Mouse (Mus musculus) thymus, adult 2 months (tissue): ENCODE measurements around the gene Myo15b.

Experiments used
- CTCF ChIP-seq: fragments of 200-500 bp; IDR thresholded peaks from 2 replicates; pipeline ENCODE4 v1.5.1; 2012; ENCODE audit warnings: mild to moderate bottlenecking, control low read depth, low read length, moderate library complexity, borderline replicate concordance; ENCODE audit not compliant: control insufficient read depth, poor library complexity, insufficient read depth; ENCODE audit errors: extremely low read depth
- POLR2A ChIP-seq: fragments of 200-500 bp; IDR thresholded peaks from 2 replicates; pipeline ENCODE4 v1.6.1; 2012; ENCODE audit warnings: mild to moderate bottlenecking, low read length, control low read depth, moderate library complexity; ENCODE audit not compliant: control insufficient read depth, poor library complexity, insufficient read depth; ENCODE audit errors: extremely low read depth

DNA sequence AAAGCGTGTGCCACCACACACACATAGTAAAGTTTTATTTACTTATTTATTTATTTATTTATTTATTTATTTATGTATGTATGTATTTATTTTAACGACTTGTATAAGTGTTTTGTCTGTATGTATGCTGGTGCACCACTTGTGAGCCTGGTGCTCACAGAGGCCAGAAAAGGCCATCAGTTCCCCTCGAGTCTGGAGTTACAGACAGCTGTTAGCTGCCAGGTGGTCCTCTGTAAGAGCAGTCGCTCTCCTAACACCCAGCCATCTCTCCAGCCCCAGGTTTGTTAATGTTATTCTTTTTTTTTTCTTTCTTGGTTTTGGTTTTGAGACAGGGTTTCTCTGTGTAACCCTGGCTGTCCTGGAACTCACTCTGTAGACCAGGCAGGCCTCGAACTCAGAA, 60.4 kb downstream of the Myo15b start:
- TF ChIP-seq CTCF (no peak), POLR2A (no peak)
